Mouse (Mus musculus) megakaryocyte, embryonic 14.5 days (primary cell): ENCODE data around the gene Maml2.

Experiments
- FLI1 ChIP-seq: IDR thresholded peaks from 2 replicates; pipeline ENCODE4 v1.6.1; 2012; ENCODE audit warnings: low read length, inconsistent platforms, mixed read lengths
- GATA1 ChIP-seq: IDR thresholded peaks from 3 replicates; pipeline ENCODE4 v1.6.1; 2012; ENCODE audit warnings: mixed read lengths, low read length, inconsistent platforms, borderline replicate concordance

GRCm38 (mm10) chr9:13248104-13248503, 49.7 kb upstream of the Maml2 start:
- no peak for TF ChIP-seq GATA1
- no peak for TF ChIP-seq FLI1
